Mouse (Mus musculus): Measurements from ENCODE around the gene Gm20388.

DNA sequence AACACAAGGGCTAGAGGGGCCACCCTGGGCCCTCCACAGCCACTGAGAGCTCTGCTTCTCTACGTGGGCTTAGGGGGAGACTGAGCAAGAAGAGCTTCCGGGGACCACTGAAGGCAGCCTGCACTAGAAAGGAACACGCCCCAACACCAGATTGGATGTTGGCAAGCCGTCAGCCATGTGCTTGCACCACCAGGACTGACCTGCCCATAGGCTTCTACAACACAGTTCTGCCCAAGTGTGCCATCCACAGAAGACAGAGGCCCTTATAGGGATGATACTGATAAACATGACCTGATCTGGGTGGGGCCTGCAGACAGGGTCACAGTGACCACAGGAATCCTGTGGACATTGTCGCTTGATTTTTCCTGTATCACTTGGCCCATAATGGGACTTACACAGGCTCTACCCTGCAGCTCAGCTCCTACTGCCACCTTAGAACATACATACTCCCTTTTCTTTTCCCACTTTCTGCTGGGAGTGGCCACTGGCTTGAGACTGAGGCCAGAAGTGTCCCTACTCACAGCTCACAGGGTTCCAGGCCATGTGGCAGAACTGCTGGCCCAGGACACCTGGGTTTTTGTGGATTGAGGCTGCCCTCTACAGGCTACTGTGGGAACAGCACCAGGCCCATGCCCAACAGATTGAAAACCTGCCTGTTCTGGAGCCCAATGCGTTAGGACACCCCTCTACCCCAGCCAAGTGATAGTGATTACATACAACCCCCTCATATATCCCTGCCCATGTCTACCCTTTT, 2422.3 kb downstream of the Gm20388 start:
- peak; percentile 97 for TF ChIP-seq CTCF (IDR thresholded peaks at IDR 0.05; ENCODE audit: borderline replicate concordance, insufficient read depth, low read depth, low read length)
- TF ChIP-seq POLR2A (IDR thresholded peaks at IDR 0.05; ENCODE audit: borderline replicate concordance, insufficient read depth, low read length): no peak
